Mouse (Mus musculus): ENCODE data around the gene Dnal1. TPM values are rescaled to one million over a fixed set of nuclear protein-coding genes. Genes with fewer than 3 reads are reported as not detected.

The Dnal1 gene
- polyA plus RNA-seq, 1 experiment from 2014 or later: 7.5 TPM

DNA sequence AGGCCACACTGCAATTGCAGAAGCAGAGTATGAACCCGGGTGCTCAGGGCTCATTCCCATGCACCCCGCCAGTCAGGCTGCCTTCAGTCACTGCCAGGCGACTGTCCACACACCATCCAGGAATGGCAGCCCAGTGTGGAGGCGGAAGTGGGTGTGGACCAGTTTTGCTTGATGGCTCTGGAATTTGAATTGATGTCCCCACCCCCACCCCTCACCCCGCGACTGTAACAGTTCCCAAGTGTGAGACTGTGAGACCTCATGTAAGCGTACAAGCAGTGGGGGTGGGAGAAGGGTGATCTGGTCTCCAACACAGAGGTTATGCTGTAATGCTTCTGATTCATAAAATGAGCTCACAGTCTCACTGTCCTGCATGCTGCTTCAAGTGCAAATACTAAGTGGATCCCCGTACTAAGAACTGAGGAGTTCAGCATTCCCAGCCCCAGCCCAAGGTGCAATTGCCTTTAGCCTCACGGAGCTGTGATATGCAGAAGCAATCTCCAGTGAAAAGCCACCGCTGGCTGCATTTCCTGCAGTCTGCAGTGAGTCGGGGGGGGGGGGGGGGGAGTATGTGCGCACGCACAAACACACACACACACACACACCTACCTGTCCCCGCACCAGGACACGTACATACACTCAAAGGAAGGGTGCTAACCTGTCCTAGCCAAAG, 76.1 kb downstream of the Dnal1 start:
- H3K9ac ChIP-seq: no peak overlapping the region; the same call in 1 of the 2 replicates
- 50% methylated on average over 15 of the region's 15 CpGs for WGBS
- H3K27me3 ChIP-seq: no peaks in the 10 kb centered on the region
- ATAC-seq (ENCODE audit: insufficient number of reproducible peaks, insufficient read depth, low FRiP score, low TSS enrichment): no peak
- no peak overlapping the region for H3K27ac ChIP-seq
- H3K36me3 ChIP-seq: peaks cover 7% of the 10 kb centered on the region; the same call in 1 of the 2 replicates
- H3K4me3 ChIP-seq: no peak overlapping the region
- H3K4me2 ChIP-seq (replicated peaks): peak overlapping the region; percentile 13; the same call in 1 of the 2 replicates
- H3K9me3 ChIP-seq: no peaks in the 10 kb centered on the region
- peaks cover 79% of the 10 kb centered on the region for H3K4me1 ChIP-seq

- H3K27me3 ChIP-seq: no peaks in the 10 kb centered on the region
- H3K4me3 ChIP-seq: no peak overlapping the region
- no peak overlapping the region for H3K27ac ChIP-seq
- 60% methylated on average over 7 of the region's 7 CpGs for WGBS
- H3K4me1 ChIP-seq: peaks cover 80% of the 10 kb centered on the region
- peaks cover 7% of the 10 kb centered on the region; the same call in 1 of the 2 replicates for H3K36me3 ChIP-seq
- H3K9me3 ChIP-seq: no peaks in the 10 kb centered on the region
- no peak overlapping the region for H3K9ac ChIP-seq
- H3K4me2 ChIP-seq (replicated peaks): peak overlapping the region; percentile 90; the same call in 1 of the 2 replicates
- no peak for ATAC-seq (ENCODE audit: insufficient number of reproducible peaks, insufficient read depth, low FRiP score, low TSS enrichment)
Measured at GRCm38 (mm10) chr12:84191190-84191589, 77.0 kb downstream of the Dnal1 start.

- peaks cover 2% of the 10 kb centered on the region; the same call in 1 of the 2 replicates for H3K36me3 ChIP-seq
- H3K27ac ChIP-seq: no peak overlapping the region
- 16% methylated on average over 5 of the region's 5 CpGs for WGBS
- peak overlapping the region; percentile 89 for H3K9ac ChIP-seq
- H3K4me1 ChIP-seq: peaks cover 80% of the 10 kb centered on the region
- H3K4me2 ChIP-seq (replicated peaks): peak overlapping the region; percentile 90
- no peaks in the 10 kb centered on the region for H3K27me3 ChIP-seq
- H3K9me3 ChIP-seq: no peaks in the 10 kb centered on the region
- no peak for ATAC-seq (ENCODE audit: insufficient number of reproducible peaks, insufficient read depth, low FRiP score, low TSS enrichment)
- peak overlapping the region; percentile 75 for H3K4me3 ChIP-seq
Measured at GRCm38 (mm10) chr12:84191770-84192169, 77.6 kb downstream of the Dnal1 start.

DNA sequence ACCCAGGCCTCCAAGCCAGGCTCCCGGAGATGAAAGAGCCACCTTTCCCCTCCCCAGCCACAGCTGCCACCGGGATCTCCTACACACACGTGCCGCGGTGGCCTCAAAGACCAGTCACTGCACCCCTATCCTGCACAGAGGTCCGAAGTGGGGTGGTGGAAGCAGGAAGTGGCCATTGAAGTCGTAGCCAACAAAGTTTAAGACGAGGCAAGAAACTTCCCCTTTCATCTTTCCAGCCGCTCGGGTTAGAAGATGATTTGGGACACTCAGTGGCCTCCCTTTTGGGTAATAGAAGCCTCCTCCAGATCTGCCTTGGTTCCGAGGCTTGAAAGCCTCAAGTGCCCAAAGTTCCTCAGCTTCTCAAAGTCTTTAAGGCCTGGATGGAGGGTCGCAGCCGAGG, 78.1 kb downstream of the Dnal1 start:
- 1% methylated on average over 13 of the region's 13 CpGs for WGBS
- H3K9ac ChIP-seq: peak overlapping the region; percentile 89
- H3K4me1 ChIP-seq: peaks cover 76% of the 10 kb centered on the region
- no peaks in the 10 kb centered on the region for H3K27me3 ChIP-seq
- no peak for ATAC-seq (ENCODE audit: insufficient number of reproducible peaks, insufficient read depth, low FRiP score, low TSS enrichment)
- 0 out of 2 replicates have a peak overlapping the region, but pooled peaks have one; percentile 94 for H3K27ac ChIP-seq
- peak overlapping the region; percentile 90 for H3K4me2 ChIP-seq (replicated peaks)
- H3K9me3 ChIP-seq: no peaks in the 10 kb centered on the region
- peak overlapping the region; percentile 75 for H3K4me3 ChIP-seq
- no peaks in the 10 kb centered on the region for H3K36me3 ChIP-seq

DNA sequence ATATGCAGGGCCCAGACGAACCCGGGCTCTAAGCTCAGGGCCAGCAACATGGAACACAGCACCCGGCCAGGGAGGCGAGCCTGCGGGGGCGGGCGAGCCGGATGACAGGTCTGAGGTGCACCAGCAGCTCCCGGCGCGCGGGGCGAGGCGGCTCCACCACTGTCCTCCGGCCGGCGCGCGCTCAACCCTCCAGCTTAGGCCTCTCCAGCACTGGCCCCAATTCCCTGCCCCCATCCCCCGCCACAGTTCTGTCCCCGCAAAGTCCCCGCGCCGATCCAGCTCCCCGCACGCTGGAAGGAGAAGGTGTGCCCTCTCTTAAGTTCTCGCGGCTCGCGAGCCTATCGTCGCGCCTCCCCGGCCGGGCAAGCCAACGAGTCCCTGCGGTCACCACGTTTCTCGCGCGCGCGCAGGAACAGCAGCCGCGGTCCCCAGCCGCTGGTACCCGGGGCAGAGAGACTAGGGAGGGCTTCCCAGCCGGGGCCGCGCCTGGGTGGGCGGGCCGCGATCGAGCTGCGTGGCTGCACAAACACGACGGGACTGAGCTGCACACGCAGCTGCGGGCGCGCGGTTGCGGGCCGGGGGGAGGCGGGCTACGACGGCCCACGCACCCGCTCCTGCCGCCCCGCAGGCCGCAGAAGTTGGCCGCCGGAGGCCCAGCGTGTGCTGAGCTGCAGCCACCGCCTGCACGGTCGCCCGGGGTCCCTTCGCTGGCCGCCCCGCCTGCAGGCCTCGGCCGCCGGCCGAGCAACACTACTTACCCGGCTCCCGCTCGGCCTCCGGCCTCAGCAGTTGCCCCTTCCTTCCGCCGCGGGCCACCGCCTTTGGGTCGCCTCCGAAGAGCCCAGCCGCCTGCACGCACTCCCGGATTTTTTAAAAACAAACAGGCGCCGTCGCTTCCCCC, 78.8 kb downstream of the Dnal1 start:
- H3K4me1 ChIP-seq: peaks cover 72% of the 10 kb centered on the region
- no peaks in the 10 kb centered on the region for H3K36me3 ChIP-seq
- H3K4me3 ChIP-seq: peak overlapping the region; percentile 75
- H3K27me3 ChIP-seq: no peaks in the 10 kb centered on the region
- H3K27ac ChIP-seq: peak overlapping the region; percentile 94
- peak overlapping the region; percentile 90 for H3K4me2 ChIP-seq (replicated peaks)
- no peaks in the 10 kb centered on the region for H3K9me3 ChIP-seq
- WGBS: under 1% methylated on average over 101 of the region's 102 CpGs
- no peak for ATAC-seq (ENCODE audit: insufficient number of reproducible peaks, insufficient read depth, low FRiP score, low TSS enrichment)
- H3K9ac ChIP-seq: peak overlapping the region; percentile 89

GRCm38 (mm10) chr12:84193642-84194399, 79.7 kb downstream of the Dnal1 start:
- no peaks in the 10 kb centered on the region for H3K9me3 ChIP-seq
- H3K4me3 ChIP-seq: peak overlapping the region; percentile 75
- H3K27ac ChIP-seq: peak overlapping the region; percentile 94
- WGBS: under 1% methylated on average over 49 of the region's 49 CpGs
- no peaks in the 10 kb centered on the region for H3K36me3 ChIP-seq
- peak overlapping the region; percentile 89 for H3K9ac ChIP-seq
- ATAC-seq (ENCODE audit: insufficient number of reproducible peaks, insufficient read depth, low FRiP score, low TSS enrichment): peak; percentile 80
- peak overlapping the region; percentile 90 for H3K4me2 ChIP-seq (replicated peaks)
- H3K27me3 ChIP-seq: no peaks in the 10 kb centered on the region
- H3K4me1 ChIP-seq: peaks cover 68% of the 10 kb centered on the region

DNA sequence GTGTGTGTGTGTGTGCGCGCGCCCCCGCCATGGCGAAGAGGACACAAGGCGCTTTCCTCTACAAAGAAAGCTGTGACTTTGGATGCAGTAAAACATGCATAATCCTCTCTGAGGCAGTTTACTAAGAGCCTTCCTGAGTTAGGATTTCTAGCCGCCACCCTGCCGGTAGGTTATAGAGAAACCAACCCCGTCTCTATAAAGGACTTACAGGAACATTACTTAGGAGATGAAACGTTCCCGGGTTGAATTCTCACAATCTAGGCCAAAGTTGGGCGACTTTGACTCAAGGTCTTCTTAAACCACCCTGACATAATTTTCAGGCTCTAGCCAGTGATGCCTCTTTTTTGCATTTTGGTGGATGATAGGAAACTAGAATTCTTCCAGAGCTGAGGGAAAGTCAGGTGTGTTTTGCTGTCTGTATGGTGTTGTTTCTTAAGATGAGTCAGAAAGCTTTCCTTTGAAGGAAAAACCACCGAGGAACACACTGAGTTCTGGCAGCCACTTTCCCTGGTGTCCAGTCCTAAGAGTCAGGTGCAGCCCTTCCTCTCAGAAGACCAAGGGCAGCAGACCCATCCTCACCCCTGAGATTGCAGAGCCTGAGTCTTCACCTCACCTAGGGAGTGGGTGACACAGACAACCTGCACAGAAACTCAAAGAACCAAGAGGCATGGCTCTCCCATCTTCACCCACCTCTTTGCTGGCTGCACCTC, 80.4 kb downstream of the Dnal1 start:
- no peaks in the 10 kb centered on the region for H3K36me3 ChIP-seq
- peaks cover 62% of the 10 kb centered on the region for H3K4me1 ChIP-seq
- H3K9ac ChIP-seq: peak overlapping the region; percentile 89
- peak overlapping the region; percentile 75 for H3K4me3 ChIP-seq
- WGBS: 5% methylated on average over 13 of the region's 13 CpGs
- H3K9me3 ChIP-seq: no peaks in the 10 kb centered on the region
- no peak for ATAC-seq (ENCODE audit: insufficient number of reproducible peaks, insufficient read depth, low FRiP score, low TSS enrichment)
- no peaks in the 10 kb centered on the region for H3K27me3 ChIP-seq
- peak overlapping the region; percentile 94 for H3K27ac ChIP-seq
- peak overlapping the region; percentile 90 for H3K4me2 ChIP-seq (replicated peaks)

- H3K27ac ChIP-seq: no peak overlapping the region
- H3K36me3 ChIP-seq: no peaks in the 10 kb centered on the region
- H3K27me3 ChIP-seq: no peaks in the 10 kb centered on the region
- ATAC-seq (ENCODE audit: insufficient number of reproducible peaks, insufficient read depth, low FRiP score, low TSS enrichment): no peak
- H3K4me1 ChIP-seq: peaks cover 56% of the 10 kb centered on the region
- H3K4me2 ChIP-seq (replicated peaks): no peak overlapping the region
- no peak overlapping the region for H3K9ac ChIP-seq
- no peak overlapping the region for H3K4me3 ChIP-seq
- 37% methylated on average over 6 of the region's 6 CpGs for WGBS
- H3K9me3 ChIP-seq: no peaks in the 10 kb centered on the region
Measured at GRCm38 (mm10) chr12:84195195-84195594, 81.0 kb downstream of the Dnal1 start.

Other genes with a start within 250 kb of the Dnal1 start
- gene Numb, start 192.4 kb upstream of the Dnal1 start, polyA plus RNA-seq (2016; fragmentation: Nextera tagmentation; extraction: Ambion mirVana): 38.7 and 40.2 TPM in 2 replicates
- 19.6 and 22.6 TPM in 2 replicates for gene Riox1, start 163.8 kb upstream of the Dnal1 start, polyA plus RNA-seq (2016; fragmentation: Nextera tagmentation; extraction: Ambion mirVana)
- gene Heatr4, start 129.5 kb upstream of the Dnal1 start, polyA plus RNA-seq (2016; fragmentation: Nextera tagmentation; extraction: Ambion mirVana): not detected in 2 replicates
- gene Acot2, start 126.5 kb upstream of the Dnal1 start, polyA plus RNA-seq (2016; fragmentation: Nextera tagmentation; extraction: Ambion mirVana): 19.3 and 20.8 TPM in 2 replicates
- gene Acot1, start 104.9 kb upstream of the Dnal1 start, polyA plus RNA-seq (2016; fragmentation: Nextera tagmentation; extraction: Ambion mirVana): 37.2 and 39.7 TPM in 2 replicates
- gene Acot4, start 76.0 kb upstream of the Dnal1 start, polyA plus RNA-seq (2016; fragmentation: Nextera tagmentation; extraction: Ambion mirVana): 0.36 and 0.75 TPM in 2 replicates
- gene Gm49366, start 75.4 kb upstream of the Dnal1 start, polyA plus RNA-seq (2016; fragmentation: Nextera tagmentation; extraction: Ambion mirVana): not detected in 2 replicates
- 0.38 and 0.49 TPM in 2 replicates for gene Acot3, start 62.2 kb upstream of the Dnal1 start, polyA plus RNA-seq (2016; fragmentation: Nextera tagmentation; extraction: Ambion mirVana)
- not detected in 2 replicates for gene Acot5, start 45.0 kb upstream of the Dnal1 start, polyA plus RNA-seq (2016; fragmentation: Nextera tagmentation; extraction: Ambion mirVana)
- gene Acot6, start 13.7 kb upstream of the Dnal1 start, polyA plus RNA-seq (2016; fragmentation: Nextera tagmentation; extraction: Ambion mirVana): 1.2 and 1.3 TPM in 2 replicates
- 1.4 and 1.5 TPM in 2 replicates for gene Pnma1, start 34.1 kb downstream of the Dnal1 start, polyA plus RNA-seq (2016; fragmentation: Nextera tagmentation; extraction: Ambion mirVana)
- gene Elmsan1, start 104.5 kb downstream of the Dnal1 start, polyA plus RNA-seq (2016; fragmentation: Nextera tagmentation; extraction: Ambion mirVana): 7.9 and 9.0 TPM in 2 replicates
- 12.5 and 13.0 TPM in 2 replicates for gene Ptgr2, start 170.9 kb downstream of the Dnal1 start, polyA plus RNA-seq (2016; fragmentation: Nextera tagmentation; extraction: Ambion mirVana)
- 97.4 and 100 TPM in 2 replicates for gene Zfp410, start 202.5 kb downstream of the Dnal1 start, polyA plus RNA-seq (2016; fragmentation: Nextera tagmentation; extraction: Ambion mirVana)
- gene Coq6, start 247.3 kb downstream of the Dnal1 start, polyA plus RNA-seq (2016; fragmentation: Nextera tagmentation; extraction: Ambion mirVana): 44.0 and 45.3 TPM in 2 replicates
- gene Fam161b, start 247.5 kb downstream of the Dnal1 start, polyA plus RNA-seq (2016; fragmentation: Nextera tagmentation; extraction: Ambion mirVana): 5.5 and 5.8 TPM in 2 replicates

Measured in embryonic facial prominence, embryonic 12.5 days (tissue).